Mouse (Mus musculus) adrenal gland, adult 2 months (tissue): Measurements from ENCODE around the gene Mybpc3. TPM values are rescaled to one million over a fixed set of nuclear protein-coding genes. Genes with fewer than 3 reads are reported as not detected.
"Not testable (repeated sequence)": the region's sequence is repeated elsewhere in the genome, so short reads cannot be mapped to it uniquely, and the experiment has no call there.

ENCODE experiments used
- DNase-seq: peaks from one replicate; pipeline ENCODE4 v3.0.0; 2021
- polyA plus RNA-seq: library from polyadenylated mRNA; depleted of rRNA; stranded (reverse); fragments of >200 nt; gene quantifications from 2 replicates; pipeline ENCODE4 v1.2.3, GENCODE M21; 2012
- total RNA-seq, 2 experiments: library from RNA; stranded (reverse); gene quantifications; 2 replicates each; pipeline ENCODE4 v1.2.3; 2021

Mybpc3 gene
- total and polyA plus RNA-seq, 3 experiments, result 0.07 to 0.09 TPM; not detected in 1

DNA sequence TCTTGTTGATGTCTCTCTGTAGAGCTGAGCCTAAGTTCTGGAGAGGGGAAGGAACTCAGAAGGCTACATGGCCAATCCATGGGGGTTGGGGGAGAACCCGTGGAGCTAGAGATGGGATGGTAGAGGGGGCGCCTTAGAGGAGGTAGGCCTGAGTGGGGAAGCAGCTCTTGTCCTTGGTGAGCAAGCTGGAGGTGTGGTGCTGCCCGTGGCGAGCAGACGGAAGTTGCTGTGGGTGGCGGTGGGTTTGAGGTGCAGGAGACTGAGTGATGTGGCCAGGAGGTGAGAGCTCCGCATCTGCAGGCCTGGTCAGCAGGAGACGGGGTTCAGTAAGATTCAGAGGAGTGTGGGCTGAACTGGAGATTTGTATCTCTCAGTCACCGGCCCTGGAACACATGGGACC is 30.5 kb upstream of the Mybpc3 start:
- no peak for DNase-seq

DNA sequence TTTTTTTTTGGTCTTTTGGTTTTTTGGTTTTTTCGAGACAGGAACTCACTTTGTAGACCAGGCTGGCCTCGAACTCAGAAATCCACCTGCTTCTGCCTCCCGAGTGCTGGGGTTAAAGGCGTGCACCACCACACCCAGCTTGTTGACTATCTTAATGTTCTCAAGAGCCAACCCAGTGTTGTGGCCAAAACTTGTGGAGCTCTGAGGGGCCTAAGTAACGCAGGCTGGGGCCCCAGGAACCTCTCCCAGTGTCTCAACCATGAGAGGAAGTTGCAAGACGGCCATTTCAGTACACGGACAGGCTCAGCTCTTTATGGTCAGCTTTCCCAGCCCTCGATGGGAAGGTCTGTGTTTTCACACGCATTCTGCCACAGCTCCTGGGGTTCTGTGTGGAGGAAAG is 29.0 kb upstream of the Mybpc3 start:
- DNase-seq, result no peak

DNA sequence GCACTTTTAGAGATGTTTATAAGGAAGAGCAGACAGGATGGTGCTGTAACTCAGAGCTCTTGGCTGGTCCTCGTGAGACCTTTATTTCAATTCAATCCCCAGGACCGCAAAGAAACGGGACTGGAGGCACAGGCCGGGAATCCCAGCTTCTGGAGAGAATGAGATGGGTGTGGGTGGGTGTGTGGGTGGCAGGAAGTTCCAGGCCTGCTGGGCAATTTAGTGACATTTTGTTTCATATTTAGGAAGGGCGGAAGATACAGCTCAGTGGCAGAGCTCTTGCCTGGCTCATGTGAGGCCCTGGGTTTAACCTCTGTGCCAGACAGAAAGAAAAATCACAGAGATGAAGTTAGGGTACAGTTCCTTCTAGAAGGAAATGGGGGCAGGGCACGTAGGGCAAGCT is 27.7 kb upstream of the Mybpc3 start:
- no peak for DNase-seq

DNA sequence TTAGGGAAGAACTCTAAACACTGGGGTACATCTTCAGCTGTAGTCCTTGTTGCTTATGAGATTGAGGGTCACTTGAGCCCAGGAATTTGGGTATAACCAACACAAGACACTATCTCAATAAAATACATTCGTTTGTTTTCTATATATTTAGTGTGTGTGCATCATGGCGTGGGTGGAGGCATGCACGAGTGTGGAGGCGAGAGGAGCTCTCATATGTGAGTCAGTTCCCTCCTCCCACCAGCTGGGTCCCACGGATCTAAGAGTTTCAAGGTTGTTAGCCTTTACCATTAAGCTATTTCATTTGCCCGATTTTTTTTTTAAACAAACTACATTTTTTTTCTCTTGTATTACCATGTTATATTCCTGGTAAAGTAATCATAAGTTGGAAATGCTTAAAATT is 27.1 kb upstream of the Mybpc3 start:
- DNase-seq, result no peak

DNA sequence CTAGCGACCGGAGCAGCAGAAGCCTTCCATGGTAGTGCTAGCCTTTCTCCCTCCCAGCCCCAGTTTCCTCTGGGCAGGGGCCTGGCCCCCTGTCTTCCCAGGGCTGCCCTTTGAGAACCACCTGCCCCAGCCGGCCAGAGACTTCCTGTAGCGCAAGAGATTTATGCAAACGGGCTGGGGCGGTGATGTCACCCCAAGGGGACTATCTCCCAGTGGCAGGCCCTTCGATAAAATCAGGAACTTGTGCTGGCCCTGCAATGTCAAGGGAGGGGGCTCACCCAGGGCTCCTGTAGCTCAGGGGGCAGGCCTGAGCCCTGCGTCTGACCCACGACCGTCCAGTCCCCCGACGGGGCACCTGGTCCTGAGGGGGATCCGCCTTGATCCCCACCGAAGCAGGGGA is 21.4 kb upstream of the Mybpc3 start:
- DNase-seq, result peak; percentile 28

DNA sequence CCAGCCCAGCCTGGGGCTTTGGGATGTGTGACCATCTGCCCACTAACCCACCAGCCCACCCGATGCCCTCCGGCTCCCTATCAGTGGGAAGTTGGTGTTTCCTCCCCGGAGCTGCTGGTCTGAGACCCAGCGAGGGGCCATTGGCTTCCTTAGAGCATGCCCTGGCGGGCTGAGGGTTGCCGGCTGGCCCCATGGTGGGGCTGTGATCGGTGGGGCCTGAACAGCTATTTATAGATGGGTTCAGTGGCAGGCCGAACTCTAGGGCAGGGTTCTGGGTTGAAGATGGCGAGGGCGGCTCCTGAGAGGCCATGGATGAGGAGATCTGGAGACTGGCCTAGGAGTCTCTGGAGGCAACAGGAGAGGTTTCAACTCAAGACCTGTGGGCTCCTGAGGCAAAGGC is 20.9 kb upstream of the Mybpc3 start:
- DNase-seq, result no peak

DNA sequence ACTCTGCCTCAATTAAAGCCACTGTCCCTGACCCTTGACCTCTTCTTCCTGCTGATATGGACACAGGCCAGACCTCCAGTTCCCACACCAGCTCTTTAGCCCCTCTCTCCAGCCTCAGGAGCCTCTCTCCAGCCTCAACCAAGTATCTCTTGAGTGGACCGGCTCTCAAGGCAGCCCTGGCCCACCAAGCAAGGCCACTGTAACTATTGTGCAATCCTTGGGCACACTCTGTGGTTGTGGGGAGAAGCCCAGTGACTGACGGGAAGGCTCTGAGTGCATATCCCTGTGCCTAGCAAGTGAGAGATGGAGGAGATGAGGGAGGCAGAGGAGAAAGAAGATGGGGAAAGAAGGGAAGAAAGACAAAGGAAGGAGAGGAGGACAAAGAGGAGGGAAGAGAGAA is 19.8 kb upstream of the Mybpc3 start:
- DNase-seq, result peak; percentile 73

DNA sequence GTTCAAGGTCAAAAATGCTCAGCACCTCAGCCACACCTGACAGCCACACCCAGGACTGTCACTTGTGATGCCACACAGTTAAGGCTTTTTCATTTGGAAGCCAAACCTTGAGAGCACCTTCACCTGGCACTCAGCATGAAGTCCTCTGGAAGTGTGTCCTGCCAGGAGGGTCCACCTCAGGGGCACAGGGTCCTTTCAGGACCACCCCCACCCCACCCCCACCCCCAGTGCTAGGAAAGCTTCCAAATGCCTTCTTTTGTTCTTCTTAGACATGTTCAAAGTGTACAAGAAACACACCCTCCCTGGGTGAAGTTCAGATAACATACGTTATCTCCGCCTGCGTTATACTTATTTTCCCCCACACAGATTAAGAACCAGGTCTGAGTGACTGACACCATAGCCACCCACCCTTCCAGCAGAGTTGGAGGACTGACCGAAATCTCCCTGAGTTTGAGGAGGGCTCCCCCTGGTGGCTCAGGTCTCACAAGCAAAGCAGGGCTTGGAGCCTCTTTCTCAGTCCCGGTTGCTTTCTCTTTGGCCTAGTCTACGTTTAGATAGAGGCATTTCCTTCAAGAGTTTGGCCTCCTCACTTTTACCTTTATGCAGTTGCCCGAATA is 16.7 kb upstream of the Mybpc3 start:
- peak; percentile 89 for DNase-seq

DNA sequence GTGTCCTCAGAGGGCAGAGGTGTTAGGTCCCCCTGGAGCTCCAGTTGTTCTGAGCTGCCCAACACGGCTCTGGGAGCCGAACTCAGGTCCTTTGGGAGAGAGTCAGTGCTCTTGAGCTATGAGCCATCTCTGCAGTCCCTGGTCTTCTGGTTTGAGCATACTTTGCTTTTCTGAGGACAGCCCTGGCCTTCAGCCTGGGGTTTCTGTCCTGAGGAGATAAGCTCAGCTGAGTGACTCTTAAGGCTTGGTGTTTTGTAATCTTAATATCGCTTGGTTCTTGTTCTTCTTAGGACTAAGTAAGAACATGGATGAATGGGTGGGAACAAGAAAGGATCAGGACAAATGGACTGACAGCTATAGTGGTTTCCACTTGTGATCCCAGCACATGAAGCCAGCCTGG is 9.8 kb upstream of the Mybpc3 start:
- no peak for DNase-seq

DNA sequence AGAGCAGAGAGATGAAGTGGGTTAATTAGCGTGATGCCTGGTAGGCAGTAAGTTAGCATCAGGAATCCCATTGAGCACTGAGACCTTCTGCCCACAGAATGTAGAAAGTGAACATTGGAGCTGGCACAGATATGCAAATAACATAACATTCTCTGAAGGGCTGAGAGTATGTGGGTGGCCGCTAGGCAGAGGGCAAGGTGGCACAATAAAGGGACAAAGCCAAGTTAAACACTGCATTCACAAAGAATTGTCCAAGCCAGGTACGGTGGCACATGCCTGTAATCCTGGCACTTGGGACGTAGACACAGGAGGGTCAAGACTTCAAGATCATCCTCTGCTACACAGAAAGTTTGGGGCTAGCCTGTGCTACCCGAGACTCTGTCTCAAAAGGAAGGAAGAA is 8.7 kb upstream of the Mybpc3 start:
- DNase-seq, result no peak

DNA sequence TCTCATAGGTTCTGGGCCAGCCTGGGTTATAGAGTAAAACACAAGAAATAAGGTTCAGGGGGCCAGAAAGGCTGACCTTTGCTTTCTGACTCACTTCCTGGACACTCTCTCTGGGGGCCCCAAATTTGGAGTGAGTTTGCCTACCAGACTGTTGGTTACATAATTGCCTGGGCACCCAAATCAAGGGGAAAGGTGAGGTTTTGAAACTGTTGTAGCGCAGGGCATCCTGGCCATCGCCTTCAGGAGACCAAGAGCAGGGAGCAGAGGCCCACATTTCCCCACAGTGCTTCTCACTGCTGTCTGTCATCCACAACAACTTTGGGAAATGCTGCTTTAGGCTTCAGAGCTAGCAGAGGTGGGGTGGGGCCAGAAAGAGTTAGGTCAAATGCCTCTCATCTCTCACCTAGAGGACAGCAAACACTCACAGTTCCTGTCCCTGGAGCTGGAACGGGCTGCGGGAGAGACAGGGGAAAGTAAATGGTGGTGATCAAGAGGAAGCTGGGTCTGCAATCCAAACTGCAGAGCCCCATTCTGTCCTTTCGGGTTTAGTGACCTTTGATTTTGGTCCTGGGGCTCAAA is 8.0 kb upstream of the Mybpc3 start:
- peak; percentile 33 for DNase-seq

DNA sequence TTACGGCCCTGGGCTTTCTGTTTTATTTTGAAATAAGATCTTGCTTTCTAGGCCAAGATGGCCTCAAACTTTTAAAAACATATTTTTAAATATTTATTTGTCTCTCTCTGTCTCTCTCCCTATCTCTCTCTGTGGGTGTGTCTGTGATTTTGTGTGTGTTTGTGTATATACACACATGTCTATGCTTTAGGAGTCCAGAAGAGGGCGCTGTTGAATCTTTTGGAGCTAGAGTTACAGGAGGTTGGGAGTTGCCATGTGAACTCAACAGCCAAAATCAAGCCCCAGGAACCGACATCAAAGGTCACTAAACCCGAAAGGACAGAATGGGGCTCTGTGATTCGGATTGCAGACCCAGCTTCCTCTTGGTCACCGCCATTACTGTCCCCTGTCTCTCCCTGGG is 7.5 kb upstream of the Mybpc3 start:
- no peak for DNase-seq

DNA sequence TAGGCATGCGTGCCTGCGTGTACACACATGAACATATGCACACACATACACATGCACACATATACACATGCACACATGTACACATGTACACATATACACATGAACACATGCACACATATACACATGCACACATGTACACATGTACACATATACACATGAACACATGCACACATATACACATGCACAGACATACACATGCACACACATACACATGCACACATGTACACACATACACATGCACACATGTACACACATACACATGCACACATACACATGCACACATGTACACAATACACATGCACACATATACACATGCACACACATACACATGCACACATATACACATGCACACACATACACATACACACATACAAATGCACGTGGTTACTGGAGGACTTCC is 6.1 kb upstream of the Mybpc3 start:
- DNase-seq, result not testable (repeated sequence)

DNA sequence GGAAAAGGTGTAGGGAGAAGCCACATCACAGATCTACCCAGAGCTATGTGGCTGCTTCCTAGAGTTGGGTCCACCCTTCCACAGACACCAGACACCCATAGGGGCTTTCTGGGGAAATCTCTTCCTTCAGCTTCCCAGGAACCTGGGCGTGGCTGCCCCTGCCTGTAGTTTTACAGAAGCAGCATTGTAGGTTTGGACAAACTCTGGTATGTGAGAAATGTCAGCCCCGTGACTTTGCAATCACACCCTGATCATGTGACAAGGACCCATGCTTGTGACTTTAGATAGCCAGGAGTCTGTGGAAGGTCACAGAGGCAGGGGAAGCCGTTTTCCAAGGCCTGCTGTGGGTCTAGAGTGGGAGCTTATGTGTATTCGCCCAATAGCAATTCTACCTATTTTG is 5.5 kb upstream of the Mybpc3 start:
- no peak for DNase-seq

DNA sequence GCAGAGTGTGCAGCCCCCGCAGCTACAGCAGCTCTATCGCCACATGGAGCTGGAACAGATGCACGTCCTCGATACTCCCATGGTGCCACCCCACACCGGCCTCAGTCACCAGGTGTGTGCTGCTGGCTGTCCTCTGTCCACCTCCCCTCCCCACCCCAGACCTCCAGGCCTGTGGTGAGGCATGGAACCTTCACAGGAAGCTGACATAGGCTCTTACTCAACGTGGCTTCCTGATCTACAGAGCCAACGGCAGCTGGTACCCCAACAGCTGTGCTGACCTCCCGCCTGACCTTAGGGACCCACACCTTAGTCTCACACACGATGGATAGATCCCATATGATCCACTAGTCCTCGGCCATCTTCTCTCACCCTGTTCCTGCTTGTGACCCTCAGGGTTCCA is 4.6 kb upstream of the Mybpc3 start:
- no peak for DNase-seq

DNA sequence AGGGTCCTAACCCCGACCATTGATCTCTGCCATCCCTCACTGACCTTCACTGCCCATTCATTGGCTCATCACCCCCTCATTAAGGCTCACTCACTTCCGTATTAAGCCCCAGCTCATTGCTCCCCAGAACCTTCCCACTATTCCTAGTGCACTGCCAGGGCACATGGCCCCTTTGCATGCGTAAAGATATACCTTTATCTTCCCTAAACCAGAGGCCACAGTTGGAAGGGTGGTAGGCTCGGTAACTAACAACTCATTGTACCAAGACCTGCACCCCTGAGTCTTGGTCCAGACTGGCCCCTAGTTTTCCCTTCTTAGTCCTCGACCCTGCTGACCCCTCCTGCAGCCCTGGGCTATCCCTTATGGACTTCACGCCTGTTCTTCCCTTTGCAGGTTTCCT is 4.1 kb upstream of the Mybpc3 start:
- DNase-seq, result no peak

DNA sequence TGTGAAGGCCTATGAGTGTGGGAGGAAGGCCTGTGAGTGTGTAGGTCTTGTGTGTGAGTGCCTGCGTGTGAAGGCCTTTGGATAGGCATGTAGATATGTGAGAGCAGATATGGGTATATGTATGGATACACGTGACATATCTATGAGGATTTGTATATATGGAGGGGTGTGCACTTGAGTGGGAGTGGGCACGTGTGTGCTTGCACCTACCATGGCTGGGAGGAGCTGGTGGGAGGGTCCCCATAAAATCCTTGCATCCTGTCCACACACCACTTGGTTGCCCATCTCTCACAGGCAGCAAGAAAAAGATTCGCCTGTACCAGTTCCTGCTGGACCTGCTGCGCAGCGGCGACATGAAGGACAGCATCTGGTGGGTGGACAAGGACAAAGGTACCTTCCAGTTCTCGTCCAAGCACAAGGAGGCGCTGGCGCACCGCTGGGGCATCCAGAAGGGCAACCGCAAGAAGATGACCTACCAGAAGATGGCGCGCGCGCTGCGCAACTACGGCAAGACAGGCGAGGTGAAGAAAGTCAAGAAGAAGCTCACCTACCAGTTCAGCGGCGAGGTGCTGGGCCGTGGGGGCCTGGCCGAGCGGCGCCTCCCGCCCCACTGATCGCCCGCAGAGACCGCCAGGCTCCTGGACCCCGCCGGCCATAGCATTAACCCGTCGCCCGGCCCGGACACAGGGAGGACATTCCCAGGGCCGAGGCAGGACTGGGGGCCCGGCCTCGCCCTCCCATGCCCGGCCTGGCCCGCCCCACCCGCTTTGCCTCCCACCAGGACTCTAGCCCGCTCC is 3.0 kb upstream of the Mybpc3 start:
- peak; percentile 96 for DNase-seq

DNA sequence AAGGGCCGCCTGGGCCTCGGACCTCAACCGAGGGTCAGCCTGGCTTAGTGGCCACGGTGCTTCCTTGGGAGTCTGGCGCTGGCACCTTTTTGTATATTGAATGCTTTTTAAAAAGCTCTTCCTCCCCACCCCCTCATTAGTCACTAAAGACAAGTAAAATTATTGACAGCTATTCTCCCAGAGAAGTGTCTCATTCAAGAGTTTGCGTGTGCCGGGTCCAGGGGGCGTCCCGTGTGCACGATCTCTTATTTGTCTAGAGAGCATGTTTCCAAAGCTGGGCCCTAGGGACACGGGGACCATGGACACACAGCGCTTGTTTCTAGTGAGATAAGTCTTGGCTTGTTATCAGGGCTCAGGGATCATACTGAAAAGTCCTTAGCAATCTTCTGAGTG is 2.4 kb upstream of the Mybpc3 start:
- DNase-seq, result no peak

DNA sequence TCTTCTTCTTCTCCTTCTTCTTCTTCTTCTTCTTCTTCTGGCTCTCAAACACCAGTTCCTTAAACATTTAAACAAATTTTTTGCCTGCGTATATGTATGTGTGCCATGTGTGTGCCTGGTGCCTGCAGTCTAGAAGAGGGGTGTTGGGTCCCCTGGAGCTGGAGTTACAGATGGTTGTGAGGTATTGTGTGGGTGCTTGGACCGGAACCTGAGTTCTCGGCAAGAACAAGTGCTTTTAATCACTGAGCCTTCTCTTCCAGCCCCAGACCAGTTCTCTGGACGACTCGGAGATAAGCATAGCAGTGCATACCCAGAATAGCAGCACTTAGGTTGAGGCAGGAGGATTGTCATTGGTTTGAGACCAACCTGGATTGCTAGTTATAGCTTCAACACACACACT is 1.1 kb upstream of the Mybpc3 start:
- DNase-seq, result no peak

DNA sequence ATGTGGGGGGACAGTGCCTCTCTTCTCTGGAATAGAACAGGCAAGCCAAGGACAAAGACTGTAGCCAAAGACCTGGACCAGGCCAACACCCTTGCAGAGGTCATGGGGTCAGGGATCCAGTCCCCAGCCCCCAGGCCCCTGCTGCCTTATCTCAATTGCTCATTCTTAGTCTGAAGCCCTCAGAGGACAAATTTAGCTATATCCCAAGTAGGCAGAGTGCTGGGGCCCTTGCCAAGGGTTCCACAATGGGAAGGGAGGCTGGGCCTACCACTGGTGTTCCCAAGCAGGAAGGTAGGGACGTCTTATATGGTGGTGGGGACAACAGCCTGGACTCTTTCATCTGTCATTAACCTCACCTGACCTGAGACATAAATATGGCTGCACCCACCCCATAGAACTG is 703 bp downstream of the Mybpc3 start:
- no peak for DNase-seq

DNA sequence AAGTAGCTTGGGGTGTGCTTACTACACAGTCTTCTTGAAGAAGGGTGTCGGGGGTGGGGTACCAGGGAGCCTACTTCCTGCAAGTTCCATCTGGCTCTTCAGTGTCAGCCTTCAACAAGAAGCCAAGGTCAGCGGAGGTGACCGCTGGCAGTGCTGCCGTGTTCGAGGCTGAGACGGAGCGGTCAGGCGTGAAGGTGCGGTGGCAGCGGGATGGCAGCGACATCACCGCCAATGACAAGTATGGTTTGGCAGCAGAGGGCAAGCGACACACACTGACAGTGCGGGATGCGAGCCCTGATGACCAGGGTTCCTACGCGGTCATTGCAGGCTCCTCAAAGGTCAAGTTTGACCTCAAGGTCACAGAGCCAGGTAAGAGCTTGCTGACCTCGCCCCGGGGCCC is 1.1 kb downstream of the Mybpc3 start:
- no peak for DNase-seq

DNA sequence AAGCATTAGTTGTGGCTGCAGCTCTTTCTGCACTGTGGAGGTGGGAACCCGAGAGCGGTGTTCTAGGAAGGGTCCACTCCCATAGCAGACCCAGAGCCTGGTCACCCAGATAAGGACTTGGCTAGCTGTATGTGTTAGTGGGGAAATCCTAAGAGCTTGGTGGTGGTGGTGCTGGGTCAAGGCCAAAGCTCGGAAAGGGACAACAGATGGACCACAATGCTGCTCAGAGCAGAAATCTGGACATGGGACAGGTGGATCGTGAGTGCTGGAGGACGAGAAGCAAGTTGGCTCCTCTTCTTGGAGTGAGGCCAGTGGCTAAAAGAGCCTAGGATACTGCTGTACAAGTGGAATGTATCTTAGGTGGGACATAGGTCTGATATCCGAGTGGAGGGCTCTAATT is 1.6 kb downstream of the Mybpc3 start:
- DNase-seq, result no peak

DNA sequence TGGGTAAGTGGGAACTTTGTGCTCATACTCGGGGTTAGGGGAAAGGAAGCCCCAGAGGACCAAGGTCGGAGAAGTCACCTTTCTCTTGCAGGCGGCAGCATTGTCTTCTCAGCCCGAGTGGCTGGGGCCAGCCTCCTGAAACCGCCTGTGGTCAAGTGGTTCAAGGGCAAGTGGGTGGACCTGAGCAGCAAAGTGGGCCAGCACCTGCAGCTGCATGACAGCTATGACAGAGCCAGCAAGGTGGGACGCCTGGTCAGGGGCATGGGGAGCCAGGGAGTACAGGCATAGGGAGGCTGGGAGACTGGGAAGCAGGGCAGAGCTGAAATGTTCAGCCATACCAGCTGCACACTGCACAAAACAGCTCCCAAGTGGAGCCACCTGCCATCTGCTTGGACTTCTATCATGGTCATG is 2.3 kb downstream of the Mybpc3 start:
- no peak for DNase-seq

DNA sequence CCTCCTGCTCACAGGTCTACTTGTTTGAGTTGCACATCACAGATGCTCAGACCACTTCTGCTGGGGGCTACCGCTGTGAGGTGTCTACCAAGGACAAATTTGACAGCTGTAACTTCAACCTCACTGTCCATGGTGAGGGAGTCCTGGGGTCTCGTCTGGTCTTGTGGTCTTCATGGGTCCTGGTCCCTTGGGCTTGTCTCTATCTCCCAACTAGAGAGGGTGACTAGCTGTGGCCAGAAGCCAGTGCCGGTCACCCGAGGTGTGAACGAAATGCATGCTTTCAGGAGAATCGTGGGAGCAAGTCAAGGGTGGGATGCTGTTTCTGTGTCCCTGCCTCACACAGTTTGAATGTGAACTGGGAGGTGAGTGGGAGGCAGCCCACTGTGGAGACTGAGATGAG is 3.1 kb downstream of the Mybpc3 start:
- no peak for DNase-seq
